Mouse (Mus musculus): ENCODE data around the gene Zc3h14.

GRCm38 (mm10) chr12:98712819-98713218, 33.9 kb upstream of the Zc3h14 start:
- TF ChIP-seq CHD2 (IDR thresholded peaks at IDR 0.05; ENCODE audit: low read depth, low read length) (no peak), ZNF384 (IDR thresholded peaks at IDR 0.05; ENCODE audit: low read depth, low read length) (no peak), HCFC1 (IDR thresholded peaks at IDR 0.05; ENCODE audit: borderline replicate concordance, insufficient read depth, low read length) (no peak), ZC3H11A (IDR thresholded peaks at IDR 0.05; ENCODE audit: borderline replicate concordance, low read depth, low read length) (no peak)

All from ES-E14 (cell line).